Mouse (Mus musculus): ENCODE data around the gene Fmnl2.

Gene Fmnl2

DNA sequence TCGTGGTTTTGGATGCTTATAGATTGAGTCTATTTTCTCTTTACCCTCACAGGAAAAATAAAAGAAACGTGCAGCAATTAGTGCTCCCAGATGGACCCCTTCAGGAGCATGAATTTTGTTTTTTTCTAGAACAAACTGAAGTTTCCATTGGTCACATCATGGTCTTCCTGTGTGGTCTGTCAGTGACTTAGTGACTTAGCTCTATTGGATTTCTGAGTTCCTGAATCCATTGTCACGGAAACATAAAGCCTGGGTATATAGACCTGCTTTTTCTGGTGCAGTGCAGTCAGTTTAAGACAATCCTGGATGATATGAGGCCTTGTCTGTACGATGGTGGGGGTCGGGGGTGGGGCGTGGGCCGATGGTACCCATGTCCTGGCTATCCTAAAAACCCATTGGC lies 7.0 kb downstream of the Fmnl2 start:
- no peak for DNase-seq (ENCODE audit: low spot score in 2 of 2)

DNA sequence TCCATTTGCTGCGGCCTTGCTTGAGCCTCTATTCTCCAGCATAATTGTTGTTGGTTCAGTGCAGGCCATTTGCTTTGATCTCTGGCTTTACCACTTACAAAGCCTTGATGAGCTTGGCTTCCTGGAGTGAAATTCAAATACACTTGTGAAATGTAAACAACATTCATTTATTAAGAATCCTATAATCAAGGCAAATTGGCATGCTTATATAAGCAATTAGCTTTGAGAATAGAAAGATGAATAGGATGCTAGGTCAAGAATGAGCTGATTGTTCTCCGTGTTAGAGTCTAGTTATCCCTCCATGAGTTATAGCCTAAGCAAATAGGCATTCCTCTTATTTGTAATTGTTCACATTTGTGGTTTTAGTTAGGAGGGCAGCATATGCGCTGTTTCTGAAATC lies 8.5 kb downstream of the Fmnl2 start:
- DNase-seq (ENCODE audit: low spot score in 2 of 2) = no peak

- DNase-seq (ENCODE audit: low spot score in 2 of 2) = no peak
These were observed 10.1 kb downstream of the Fmnl2 start for GRCm38 (mm10) chr2:52867781-52868180.

DNA sequence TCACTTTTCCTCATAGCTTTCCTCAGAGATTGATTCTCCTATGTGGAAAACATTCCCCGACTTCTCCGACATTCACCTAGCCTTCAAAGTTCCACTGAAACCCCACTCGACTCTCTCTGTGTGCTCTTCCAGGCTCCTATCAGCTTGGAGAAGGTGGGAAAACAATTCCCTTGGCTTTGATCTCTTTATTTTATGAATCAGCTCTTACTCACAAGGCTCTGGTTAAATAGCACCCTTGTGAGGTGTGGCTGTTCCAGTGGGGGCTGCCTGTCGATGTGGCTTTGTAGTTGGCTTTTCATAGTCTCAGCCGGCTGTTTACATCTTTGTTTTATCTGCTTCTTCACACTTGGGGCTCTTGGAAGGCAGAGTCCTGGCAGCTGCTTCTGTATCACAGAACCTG lies 10.5 kb downstream of the Fmnl2 start:
- DNase-seq (ENCODE audit: low spot score in 2 of 2) = no peak

- no peak for DNase-seq (ENCODE audit: low spot score in 2 of 2)
These were observed 15.0 kb downstream of the Fmnl2 start for GRCm38 (mm10) chr2:52872636-52873035.

DNA sequence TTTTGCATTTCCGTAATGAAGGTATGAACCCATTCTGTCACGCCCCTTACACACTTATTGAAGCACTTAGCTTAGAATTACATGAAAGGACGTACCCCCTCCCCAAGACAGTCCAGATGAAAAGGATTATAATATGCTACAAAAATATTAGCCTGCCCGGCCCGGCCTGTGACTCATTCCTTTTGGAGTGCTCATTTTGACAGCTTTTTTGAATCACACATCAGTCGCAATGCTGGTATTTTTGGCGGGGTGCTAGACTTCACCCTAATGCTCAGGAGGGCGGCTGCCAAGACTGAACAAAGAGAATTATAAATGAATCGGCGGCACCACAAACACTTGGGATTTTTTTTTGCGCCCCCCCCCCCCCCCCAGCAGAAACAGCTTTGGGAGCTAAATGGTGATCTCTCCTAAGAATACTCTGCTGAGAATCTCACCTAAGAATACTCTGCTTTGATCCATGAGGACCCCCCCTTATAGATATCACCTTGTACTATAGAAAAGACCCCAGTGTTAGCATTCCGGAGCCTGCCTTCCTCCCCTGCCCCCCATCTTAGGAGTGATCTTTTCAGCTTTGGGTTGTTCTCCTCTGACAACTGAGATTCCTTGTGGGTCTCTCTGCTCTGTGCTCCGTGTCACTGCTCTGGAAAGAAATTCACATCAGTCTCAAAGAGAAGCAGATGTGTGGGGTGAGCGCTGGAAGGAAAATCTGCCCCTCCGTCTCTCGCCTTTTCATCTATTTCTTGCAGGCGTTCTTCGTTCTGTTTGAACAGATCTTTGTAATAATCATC lies 15.8 kb downstream of the Fmnl2 start:
- no peak for DNase-seq (ENCODE audit: low spot score in 2 of 2)

DNA sequence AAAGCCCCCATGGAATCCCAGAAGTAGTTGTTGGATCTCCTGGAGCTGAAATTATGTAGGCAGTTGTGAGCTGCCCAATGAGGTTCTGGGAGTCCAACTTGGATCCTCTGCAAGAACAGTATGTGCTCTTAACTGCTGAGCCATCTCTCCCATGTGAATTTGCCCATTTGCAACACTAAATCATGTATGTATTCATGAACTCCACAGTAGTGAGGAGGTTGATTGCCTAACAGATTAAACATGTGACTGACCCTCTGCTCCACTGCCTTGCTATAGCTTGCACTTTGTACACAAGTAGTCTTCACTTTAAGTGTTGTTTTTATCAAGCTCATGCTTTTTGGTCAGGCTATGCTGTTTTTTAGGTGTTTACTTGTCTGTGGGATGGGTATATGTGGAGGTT lies 17.1 kb downstream of the Fmnl2 start:
- DNase-seq (ENCODE audit: low spot score in 2 of 2) = no peak

DNA sequence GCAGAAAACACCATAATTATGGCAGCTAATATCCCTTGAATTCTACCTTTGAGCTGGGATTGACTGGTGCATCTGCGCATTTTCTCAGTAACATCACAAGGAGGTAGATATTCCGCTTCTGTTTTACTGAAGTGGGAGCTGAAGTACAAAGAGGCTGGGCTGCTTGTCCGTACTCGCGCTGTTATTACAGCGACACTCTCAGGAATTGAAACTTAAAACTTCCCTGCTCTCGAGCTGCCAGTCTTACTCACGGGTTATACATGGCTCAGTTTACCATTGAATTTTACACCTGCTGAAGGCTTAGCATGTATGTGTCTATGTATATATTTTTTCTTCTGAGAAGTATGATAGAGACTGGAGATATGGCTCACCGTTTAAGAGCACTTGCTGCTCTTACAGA lies 18.1 kb downstream of the Fmnl2 start:
- DNase-seq (ENCODE audit: low spot score in 2 of 2) = no peak

DNA sequence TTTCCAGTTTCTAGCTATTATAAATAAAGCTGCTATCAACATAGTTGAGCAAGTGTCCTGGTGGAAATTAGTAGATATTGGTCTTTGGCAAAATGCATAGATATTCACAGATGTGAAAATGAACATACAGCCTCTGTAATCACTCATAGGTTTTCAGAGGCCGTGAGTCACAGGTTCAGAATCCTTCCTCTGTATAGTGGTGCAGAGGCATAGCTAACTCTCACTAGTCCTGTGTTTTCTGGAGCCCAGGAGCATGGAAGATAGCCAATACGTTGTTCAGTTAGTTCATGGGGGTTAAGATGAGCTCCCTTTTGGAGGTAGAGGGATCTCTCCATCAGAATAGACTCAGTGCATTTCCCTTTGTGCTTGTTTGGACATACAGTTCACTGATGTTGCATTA lies 25.7 kb downstream of the Fmnl2 start:
- no peak for DNase-seq (ENCODE audit: low spot score in 2 of 2)

- DNase-seq (ENCODE audit: low spot score in 2 of 2) = no peak
These were observed 26.4 kb downstream of the Fmnl2 start for GRCm38 (mm10) chr2:52884082-52884481.

DNA sequence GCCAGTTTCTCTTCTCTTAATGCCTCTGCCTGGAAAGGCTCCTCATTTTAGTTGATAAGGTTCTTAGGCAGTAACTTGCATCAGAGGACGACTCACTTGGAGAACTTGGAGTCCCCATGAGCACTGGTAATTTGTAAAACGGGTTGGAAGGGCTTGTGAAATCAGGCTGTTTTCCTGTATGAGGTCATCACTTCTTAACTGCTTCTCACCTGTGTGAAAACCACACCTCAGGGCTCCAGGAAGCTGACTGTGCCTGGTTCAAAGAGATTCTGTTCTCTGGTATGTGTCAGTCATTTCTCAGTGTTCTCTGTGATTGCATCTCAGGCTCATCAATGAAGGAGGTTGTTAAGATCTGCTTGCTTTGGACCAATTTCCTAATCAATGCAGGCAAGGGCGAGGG lies 27.4 kb downstream of the Fmnl2 start:
- DNase-seq (ENCODE audit: low spot score in 2 of 2) = no peak

DNA sequence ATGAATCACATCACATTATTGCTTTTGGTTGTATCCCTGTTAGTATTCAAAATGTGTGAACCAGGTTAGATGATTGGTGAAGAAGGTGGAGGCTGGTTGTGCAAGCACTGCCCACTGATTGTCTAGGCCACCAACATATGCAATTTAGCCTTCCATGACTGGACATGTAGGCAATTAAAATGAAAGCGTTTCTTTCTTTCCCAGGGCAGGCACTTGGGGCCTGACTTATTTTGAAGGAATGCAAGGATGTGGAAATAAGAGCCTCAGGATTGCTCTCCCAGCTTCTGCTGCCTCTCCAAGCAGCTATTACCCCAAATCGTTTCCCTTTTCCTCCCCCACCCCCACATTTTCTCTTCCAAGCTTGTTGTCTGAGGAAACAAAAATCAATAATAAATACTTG lies 29.6 kb downstream of the Fmnl2 start:
- no peak for DNase-seq (ENCODE audit: low spot score in 2 of 2)

DNA sequence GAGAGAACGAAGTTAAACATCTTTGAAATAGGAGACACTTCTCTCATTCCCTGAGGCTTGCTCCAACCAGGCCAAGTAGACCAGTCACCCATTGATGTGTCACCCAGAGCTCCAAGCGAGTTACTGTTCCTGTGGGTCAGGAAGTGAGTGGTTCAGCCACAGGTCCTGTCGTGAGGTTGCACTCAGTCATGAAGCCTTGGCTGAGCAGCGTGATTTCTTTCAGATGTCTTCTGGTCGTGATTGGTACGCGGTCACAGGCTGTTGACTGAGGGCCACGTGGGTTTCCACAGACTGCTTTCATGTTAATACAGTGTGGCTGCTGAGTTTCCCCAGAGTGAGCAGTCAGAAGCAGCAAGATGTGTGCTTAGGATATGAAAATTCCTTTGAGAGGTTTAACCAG lies 33.5 kb downstream of the Fmnl2 start:
- DNase-seq (ENCODE audit: low spot score in 2 of 2) = no peak

DNA sequence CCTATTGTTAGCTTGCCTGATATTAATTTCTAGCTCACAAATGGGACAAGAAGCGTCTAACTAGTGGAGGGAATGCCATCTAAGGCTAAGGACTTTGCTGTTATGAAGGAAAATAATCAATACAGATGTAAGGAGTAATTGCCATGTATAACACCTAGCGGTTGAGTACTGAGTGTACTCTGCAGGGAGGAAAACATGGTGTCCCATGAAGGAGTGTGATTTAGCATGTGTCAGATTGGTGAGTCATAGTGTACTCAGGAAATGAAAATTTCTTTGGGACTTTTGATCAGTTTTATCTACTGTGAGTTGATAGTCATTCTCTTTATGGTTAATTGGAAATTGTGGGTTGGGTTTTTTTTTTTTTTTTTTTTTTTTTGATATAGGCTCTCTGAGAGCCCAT lies 34.1 kb downstream of the Fmnl2 start:
- DNase-seq (ENCODE audit: low spot score in 2 of 2) = no peak

DNA sequence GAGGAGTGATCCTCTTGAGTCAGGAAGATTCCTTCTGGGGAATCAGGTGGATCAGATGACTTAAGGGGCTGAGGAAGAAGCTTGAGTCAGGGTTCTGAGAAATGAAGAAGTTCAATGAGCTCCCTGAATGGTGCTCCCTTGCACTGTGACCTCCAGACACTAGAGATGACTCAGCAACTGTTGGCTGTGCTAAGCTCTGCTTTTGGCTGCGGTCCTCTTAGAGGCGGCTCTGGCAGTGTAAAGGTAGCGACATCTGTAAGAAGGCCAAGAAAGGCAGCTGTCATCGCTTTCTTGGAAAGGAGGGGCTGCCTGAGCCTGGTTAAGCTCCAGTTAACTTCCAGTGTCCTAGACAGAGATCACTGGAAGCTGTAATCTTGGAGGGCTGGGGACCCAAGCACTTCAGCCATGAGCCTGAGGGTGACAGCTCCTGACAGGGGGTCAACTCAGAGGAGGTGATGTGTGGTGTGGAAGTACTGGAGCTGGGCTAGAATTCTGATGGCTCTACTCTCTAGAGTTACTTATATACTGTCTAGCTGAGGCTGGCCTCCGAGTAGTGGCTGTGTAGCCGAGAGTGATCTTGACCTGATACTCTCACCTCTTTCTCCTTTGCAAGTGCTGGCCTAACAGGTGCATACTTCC lies 37.4 kb downstream of the Fmnl2 start:
- DNase-seq (ENCODE audit: low spot score in 2 of 2) = peak; percentile 29 to 65

GRCm38 (mm10) chr2:52896995-52897394 lies 39.3 kb downstream of the Fmnl2 start:
- no peak for DNase-seq (ENCODE audit: low spot score in 2 of 2)

DNA sequence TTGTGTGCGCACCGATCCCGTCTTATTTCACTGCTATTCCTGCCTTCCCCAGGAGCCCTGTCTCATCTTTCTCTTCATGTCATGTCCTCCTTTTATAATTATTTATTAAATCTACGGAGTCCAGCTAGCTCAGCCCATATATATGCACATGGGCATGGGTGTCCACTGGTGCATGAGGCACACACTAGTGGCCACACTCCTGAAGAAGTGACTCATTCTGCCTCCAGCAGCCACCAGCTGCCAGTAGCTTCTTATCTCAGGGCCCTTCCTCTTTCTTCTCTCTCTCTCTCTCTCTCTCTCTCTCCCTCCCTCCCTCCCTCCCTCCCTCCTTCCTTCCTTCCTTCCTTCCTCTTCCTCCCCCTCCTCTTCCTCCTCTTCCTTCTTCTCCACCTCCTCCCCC lies 43.1 kb downstream of the Fmnl2 start:
- no peak for DNase-seq (ENCODE audit: low spot score in 2 of 2)

GRCm38 (mm10) chr2:52901300-52902013 lies 43.8 kb downstream of the Fmnl2 start:
- no peak for DNase-seq (ENCODE audit: low spot score in 2 of 2)

- DNase-seq (ENCODE audit: low spot score in 2 of 2) = no peak
These were observed 44.8 kb downstream of the Fmnl2 start for GRCm38 (mm10) chr2:52902456-52902855.

- no peak for DNase-seq (ENCODE audit: low spot score in 2 of 2)
These were observed 45.7 kb downstream of the Fmnl2 start for GRCm38 (mm10) chr2:52903228-52903963.

DNA sequence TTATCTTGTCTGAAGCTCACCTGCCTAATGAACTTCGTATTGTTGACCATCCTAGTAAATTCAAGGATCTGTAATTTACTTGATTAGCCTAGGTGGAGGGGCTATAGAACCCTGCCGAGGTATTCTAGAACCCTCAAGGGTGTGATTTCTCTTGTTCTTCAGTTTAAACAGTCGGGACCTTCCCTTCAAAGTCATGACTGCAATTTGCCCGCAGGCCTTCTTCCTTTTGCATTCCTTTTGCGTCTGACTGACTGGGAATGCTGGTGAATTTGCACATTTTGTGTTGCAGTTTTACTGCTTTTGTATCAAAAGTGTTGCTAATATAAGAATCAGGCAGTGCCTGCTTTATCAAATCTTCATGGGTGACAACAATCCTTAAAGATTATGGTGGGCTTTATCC lies 46.9 kb downstream of the Fmnl2 start:
- DNase-seq (ENCODE audit: low spot score in 2 of 2) = no peak

DNA sequence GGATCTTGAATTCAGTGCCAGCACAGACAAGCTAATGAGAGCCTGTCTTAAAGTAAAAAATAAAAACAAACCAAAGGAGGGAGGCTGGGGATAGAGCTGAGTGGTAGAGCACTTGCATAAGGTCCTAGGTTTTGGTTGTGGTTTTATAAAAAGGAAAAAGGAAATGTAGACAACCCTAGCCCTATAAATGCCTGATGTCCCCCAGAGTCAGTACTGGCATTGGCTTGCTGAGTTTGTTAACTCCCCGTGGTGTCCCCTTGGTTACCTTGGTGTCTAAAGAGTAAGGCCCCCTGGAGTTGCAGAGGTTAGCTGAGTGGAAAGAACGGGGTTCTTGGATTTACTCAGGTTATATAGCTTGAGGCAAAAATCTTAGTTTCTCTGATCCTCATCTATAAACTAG lies 55.7 kb downstream of the Fmnl2 start:
- no peak for DNase-seq (ENCODE audit: low spot score in 2 of 2)
